Mouse (Mus musculus): ENCODE data around the gene Foxa3. TPM values are rescaled to one million over a fixed set of nuclear protein-coding genes. Genes with fewer than 3 reads are reported as not detected.

The Foxa3 gene
- polyA plus RNA-seq, 1 experiment from 2014 or later: not detected

DNA sequence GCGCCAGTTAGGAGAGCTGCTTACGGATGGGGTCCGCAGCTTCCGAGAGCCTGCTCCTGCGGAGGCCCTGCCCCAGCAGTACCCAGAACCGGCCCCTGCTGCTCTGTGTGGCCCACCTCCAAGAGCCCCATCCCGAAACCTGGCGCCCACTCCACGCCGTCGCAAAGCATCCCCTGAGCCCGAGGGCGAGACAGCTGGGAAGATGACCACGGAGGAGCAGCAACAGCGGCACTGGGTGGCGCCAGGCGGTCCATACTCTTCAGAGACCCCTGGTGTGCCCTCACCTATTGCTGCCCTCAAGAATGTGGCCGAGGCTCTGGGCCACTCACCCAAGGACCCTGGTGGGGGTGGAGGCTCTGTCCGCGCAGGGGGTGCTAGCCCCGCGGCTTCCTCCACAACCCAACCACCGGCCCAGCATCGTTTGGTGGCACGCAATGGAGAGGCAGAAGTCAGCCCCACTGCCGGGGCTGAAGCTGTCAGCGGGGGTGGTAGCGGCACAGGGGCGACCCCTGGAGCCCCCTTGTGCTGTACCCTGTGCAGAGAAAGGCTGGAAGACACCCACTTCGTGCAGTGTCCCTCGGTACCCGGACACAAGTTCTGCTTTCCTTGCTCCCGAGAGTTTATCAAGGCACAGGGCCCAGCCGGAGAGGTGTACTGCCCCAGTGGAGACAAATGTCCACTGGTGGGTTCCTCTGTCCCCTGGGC is 17.8 kb downstream of the Foxa3 start:
- Histone ChIP-seq H3K9ac (replicated peaks) (no peak overlapping the region; the same call in 1 of the 2 replicates), H3K4me3 (peak overlapping the region; percentile 84), H3K27ac (replicated peaks) (no peak overlapping the region), H3K27me3 (no peaks in the 10 kb centered on the region), H3K4me2 (replicated peaks) (peak overlapping the region; percentile 99), H3K36me3 (peaks cover 23% of the 10 kb centered on the region), H3K4me1 (peaks cover 49% of the 10 kb centered on the region), H3K9me3 (no peaks in the 10 kb centered on the region)
- 80% methylated on average over 34 of the region's 34 CpGs for WGBS
- ATAC-seq (replicated peaks): no peak

- H3K4me2 ChIP-seq (replicated peaks): peak overlapping the region; percentile 99
- H3K4me1 ChIP-seq: peaks cover 49% of the 10 kb centered on the region
- peak; percentile 1; the same call in 1 of the 2 replicates for ATAC-seq (replicated peaks)
- peaks cover 23% of the 10 kb centered on the region for H3K36me3 ChIP-seq
- H3K9me3 ChIP-seq: no peaks in the 10 kb centered on the region
- H3K9ac ChIP-seq (replicated peaks): peak overlapping the region; percentile 94
- peak overlapping the region; percentile 84 for H3K4me3 ChIP-seq
- H3K27ac ChIP-seq (replicated peaks): peak overlapping the region; percentile 96
- no peaks in the 10 kb centered on the region for H3K27me3 ChIP-seq
- 4% methylated on average over 33 of the region's 34 CpGs for WGBS
Measured at GRCm38 (mm10) chr7:19004631-19005079, 18.7 kb downstream of the Foxa3 start.

DNA sequence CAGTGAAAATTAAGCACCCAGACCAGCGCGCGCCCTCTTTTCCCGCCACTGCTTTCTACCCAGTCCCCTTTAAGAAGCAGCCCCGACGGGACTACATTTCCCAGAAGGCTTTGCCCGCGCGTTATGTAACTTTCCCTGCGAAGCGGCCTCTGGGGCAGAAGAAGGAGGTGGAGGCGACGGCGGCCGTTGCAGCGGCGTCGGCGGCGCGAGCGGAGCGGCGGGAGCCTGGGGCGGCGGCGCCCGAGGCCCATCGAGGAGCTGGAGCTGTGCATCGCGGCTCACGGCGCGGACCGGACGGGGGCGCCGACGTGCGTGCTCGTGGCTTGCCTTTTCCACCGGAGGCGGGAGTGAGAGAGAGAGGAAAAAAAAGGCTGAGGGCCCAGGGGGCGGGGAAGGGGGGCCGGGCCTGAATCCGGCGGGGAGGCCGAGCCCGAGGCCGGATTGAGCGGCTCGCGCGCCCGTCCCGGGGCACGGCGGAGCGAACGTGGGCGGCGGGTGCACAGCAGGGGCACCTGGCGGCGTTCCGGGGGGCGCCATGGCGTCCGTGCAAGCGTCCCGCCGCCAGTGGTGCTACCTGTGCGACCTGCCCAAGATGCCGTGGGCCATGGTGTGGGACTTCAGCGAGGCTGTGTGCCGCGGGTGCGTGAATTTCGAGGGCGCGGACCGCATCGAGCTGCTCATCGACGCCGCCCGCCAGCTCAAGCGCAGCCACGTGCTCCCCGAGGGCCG is 19.3 kb downstream of the Foxa3 start, which contains the start of gene Irf2bp1:
TSS of gene Irf2bp1 (plus strand) at position 143 of the 729 bp plus-strand sequence.
- peak within 1 kb of the TSS; percentile 84 for H3K4me3 ChIP-seq
- H3K9ac ChIP-seq (replicated peaks): peak within 1 kb of the TSS; percentile 94
- WGBS: under 1% methylated on average over 86 of the region's 90 CpGs
- peaks cover 49% of the 10 kb centered on the region for H3K4me1 ChIP-seq
- peak; percentile 63 for ATAC-seq (replicated peaks)
- peak within 1 kb of the TSS; percentile 99 for H3K4me2 ChIP-seq (replicated peaks)
- no peaks in the 10 kb centered on the region for H3K27me3 ChIP-seq
- no peaks in the 10 kb centered on the region for H3K9me3 ChIP-seq
- peaks cover 23% of the 10 kb centered on the region for H3K36me3 ChIP-seq
- H3K27ac ChIP-seq (replicated peaks): peak within 1 kb of the TSS; percentile 96

DNA sequence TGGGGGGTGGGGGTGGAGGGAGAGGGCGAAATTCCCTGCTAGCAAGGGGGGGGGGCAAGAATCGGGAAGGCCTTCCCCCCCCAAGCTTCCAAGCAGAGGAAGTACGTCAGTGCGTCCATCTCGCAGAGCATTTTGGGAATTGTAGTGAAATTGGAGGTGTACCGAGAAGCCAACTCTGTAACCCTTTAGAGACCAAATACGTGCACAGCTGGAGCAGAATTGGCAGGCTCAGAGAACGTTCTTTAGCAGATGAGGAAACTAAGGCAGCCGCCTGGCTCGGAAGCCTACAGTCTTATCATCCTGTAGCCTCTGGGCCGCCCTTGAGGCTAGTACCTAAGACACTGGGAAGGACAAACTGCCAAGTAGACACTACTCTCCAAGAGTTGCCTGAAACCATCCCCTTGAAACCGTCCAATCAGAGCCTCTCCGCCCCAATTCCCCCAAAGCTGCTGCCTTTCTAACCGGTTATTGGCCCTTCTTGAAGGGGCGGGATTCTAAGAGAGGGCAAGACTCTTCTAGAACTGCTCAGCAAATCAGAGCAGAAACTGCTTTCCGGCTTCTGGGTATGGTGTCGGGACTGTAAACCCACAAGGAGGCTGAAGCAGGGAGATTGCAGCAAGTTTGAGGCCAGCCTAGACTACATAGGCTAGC is 20.4 kb downstream of the Foxa3 start:
- ATAC-seq (replicated peaks): peak; percentile 65
- Histone ChIP-seq H3K4me1 (peaks cover 49% of the 10 kb centered on the region), H3K4me2 (replicated peaks) (peak overlapping the region; percentile 65), H3K9me3 (no peaks in the 10 kb centered on the region), H3K27me3 (no peaks in the 10 kb centered on the region), H3K9ac (replicated peaks) (peak overlapping the region; percentile 69), H3K36me3 (peaks cover 23% of the 10 kb centered on the region), H3K27ac (replicated peaks) (peak overlapping the region; percentile 55), H3K4me3 (peak overlapping the region; percentile 41)
- 3% methylated on average over 17 of the region's 17 CpGs for WGBS

DNA sequence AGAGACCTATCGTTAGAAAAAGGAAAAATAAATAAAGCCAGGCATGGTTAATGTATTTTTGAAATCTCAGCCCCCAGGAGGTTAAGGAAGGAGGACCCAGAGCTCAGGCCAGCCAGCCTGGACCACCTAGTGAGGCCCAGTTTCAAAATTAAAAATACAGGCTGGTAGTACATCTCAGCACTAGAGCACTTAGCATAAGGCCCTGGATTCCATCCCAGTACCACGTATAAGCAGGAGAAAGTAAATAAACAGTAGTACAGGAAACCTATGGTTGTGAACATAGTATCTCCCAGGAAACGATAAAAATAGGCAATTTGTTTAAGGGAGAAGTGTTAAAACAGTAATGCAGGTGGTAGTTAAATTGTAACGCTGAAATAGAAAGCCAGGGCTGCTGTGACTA is 21.2 kb downstream of the Foxa3 start:
- peak overlapping the region; percentile 69; the same call in 1 of the 2 replicates for H3K9ac ChIP-seq (replicated peaks)
- peak overlapping the region; percentile 65 for H3K4me2 ChIP-seq (replicated peaks)
- ATAC-seq (replicated peaks): no peak
- peaks cover 16% of the 10 kb centered on the region for H3K36me3 ChIP-seq
- H3K27me3 ChIP-seq: no peaks in the 10 kb centered on the region
- WGBS: 45% methylated on average over 4 of the region's 4 CpGs
- no peaks in the 10 kb centered on the region for H3K9me3 ChIP-seq
- H3K27ac ChIP-seq (replicated peaks): peak overlapping the region; percentile 55
- peak overlapping the region; percentile 41 for H3K4me3 ChIP-seq
- peaks cover 41% of the 10 kb centered on the region for H3K4me1 ChIP-seq

GRCm38 (mm10) chr7:19001807-19002085 is 21.6 kb downstream of the Foxa3 start:
- ATAC-seq (replicated peaks): no peak
- H3K4me2 ChIP-seq (replicated peaks): no peak overlapping the region
- H3K9me3 ChIP-seq: no peaks in the 10 kb centered on the region
- H3K36me3 ChIP-seq: peaks cover 12% of the 10 kb centered on the region
- peaks cover 37% of the 10 kb centered on the region for H3K4me1 ChIP-seq
- H3K27ac ChIP-seq (replicated peaks): peak overlapping the region; percentile 55; the same call in 1 of the 2 replicates
- H3K9ac ChIP-seq (replicated peaks): no peak overlapping the region
- no peak overlapping the region for H3K4me3 ChIP-seq
- WGBS: 78% methylated on average over 3 of the region's 3 CpGs
- H3K27me3 ChIP-seq: no peaks in the 10 kb centered on the region

GRCm38 (mm10) chr7:19001066-19001806 is 22.1 kb downstream of the Foxa3 start:
- H3K27ac ChIP-seq (replicated peaks): no peak overlapping the region
- peaks cover 17% of the 10 kb centered on the region for H3K36me3 ChIP-seq
- no peaks in the 10 kb centered on the region for H3K27me3 ChIP-seq
- WGBS: 44% methylated on average over 17 of the region's 18 CpGs
- ATAC-seq (replicated peaks): no peak
- H3K4me2 ChIP-seq (replicated peaks): peak overlapping the region; percentile 12; the same call in 1 of the 2 replicates
- H3K4me1 ChIP-seq: peaks cover 32% of the 10 kb centered on the region
- H3K4me3 ChIP-seq: peak overlapping the region; percentile 15
- H3K9me3 ChIP-seq: no peaks in the 10 kb centered on the region
- no peak overlapping the region for H3K9ac ChIP-seq (replicated peaks)

GRCm38 (mm10) chr7:19000421-19000820 is 22.9 kb downstream of the Foxa3 start:
- peaks cover 24% of the 10 kb centered on the region for H3K4me1 ChIP-seq
- no peaks in the 10 kb centered on the region for H3K9me3 ChIP-seq
- H3K36me3 ChIP-seq: peaks cover 12% of the 10 kb centered on the region
- 65% methylated on average over 10 of the region's 10 CpGs for WGBS
- no peak for ATAC-seq (replicated peaks)
- H3K4me3 ChIP-seq: peak overlapping the region; percentile 15
- H3K9ac ChIP-seq (replicated peaks): no peak overlapping the region
- no peak overlapping the region for H3K27ac ChIP-seq (replicated peaks)
- H3K4me2 ChIP-seq (replicated peaks): peak overlapping the region; percentile 12
- H3K27me3 ChIP-seq: no peaks in the 10 kb centered on the region

DNA sequence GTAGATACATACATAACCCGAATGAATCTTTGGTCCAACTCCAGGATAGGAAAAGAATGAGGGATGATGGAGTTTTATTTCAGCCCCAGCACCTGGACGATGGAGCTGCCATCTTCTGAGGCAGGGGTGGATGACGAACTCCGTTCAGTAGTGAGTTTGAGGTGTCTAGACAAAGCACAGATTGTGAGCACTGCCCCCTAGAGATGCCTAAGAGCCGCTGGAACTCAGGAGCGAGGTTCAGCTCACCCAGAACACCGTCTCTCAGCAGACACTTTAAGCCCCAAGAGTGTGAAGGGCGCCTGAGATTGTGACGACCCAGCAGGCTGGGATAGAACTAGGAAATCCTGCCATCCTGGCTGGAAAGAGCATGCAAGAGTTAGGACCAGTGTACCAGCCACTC is 24.5 kb downstream of the Foxa3 start:
- Histone ChIP-seq H3K27ac (replicated peaks) (no peak overlapping the region), H3K9me3 (no peaks in the 10 kb centered on the region), H3K27me3 (no peaks in the 10 kb centered on the region), H3K4me2 (replicated peaks) (no peak overlapping the region), H3K4me3 (no peak overlapping the region), H3K4me1 (peaks cover 16% of the 10 kb centered on the region), H3K36me3 (peaks cover 7% of the 10 kb centered on the region; the same call in 1 of the 2 replicates), H3K9ac (replicated peaks) (no peak overlapping the region)
- no peak for ATAC-seq (replicated peaks)
- WGBS: 29% methylated on average over 9 of the region's 9 CpGs

- H3K27ac ChIP-seq (replicated peaks): no peak overlapping the region
- ATAC-seq (replicated peaks): no peak
- H3K9ac ChIP-seq (replicated peaks): no peak overlapping the region
- H3K4me2 ChIP-seq (replicated peaks): peak overlapping the region; percentile 87
- peak overlapping the region; percentile 54 for H3K4me3 ChIP-seq
- peaks cover 11% of the 10 kb centered on the region; the same call in 1 of the 2 replicates for H3K27me3 ChIP-seq
- H3K36me3 ChIP-seq: peaks cover 7% of the 10 kb centered on the region; the same call in 1 of the 2 replicates
- WGBS: 91% methylated on average over 5 of the region's 5 CpGs
- no peaks in the 10 kb centered on the region for H3K9me3 ChIP-seq
- H3K4me1 ChIP-seq: peaks cover 31% of the 10 kb centered on the region
Measured at GRCm38 (mm10) chr7:18993036-18993435, 30.3 kb downstream of the Foxa3 start.

GRCm38 (mm10) chr7:18992294-18992675 is 31.1 kb downstream of the Foxa3 start:
- Histone ChIP-seq H3K27ac (replicated peaks) (no peak overlapping the region), H3K36me3 (peaks cover 7% of the 10 kb centered on the region; the same call in 1 of the 2 replicates), H3K4me3 (peak overlapping the region; percentile 54), H3K4me1 (peaks cover 31% of the 10 kb centered on the region), H3K27me3 (peaks cover 11% of the 10 kb centered on the region; the same call in 1 of the 2 replicates), H3K4me2 (replicated peaks) (peak overlapping the region; percentile 87), H3K9me3 (no peaks in the 10 kb centered on the region), H3K9ac (replicated peaks) (peak overlapping the region; percentile 59)
- 2% methylated on average over 31 of the region's 31 CpGs for WGBS
- ATAC-seq (replicated peaks): no peak

All from forebrain, embryonic 15.5 days (tissue).